Mouse (Mus musculus) midbrain, postnatal 0 days (tissue): ENCODE measurements around the gene Myof. TPM values are rescaled to one million over a fixed set of nuclear protein-coding genes. Genes with fewer than 3 reads are reported as not detected.

Source experiments
- ATAC-seq: fragments of 200-750 bp; cut with Nextera tagmentation; 2 replicates; pipeline ENCODE4 v1.8.0; 2017; ENCODE audit warnings: moderate number of reproducible peaks, mild to moderate bottlenecking, moderate TSS enrichment, moderate library complexity; ENCODE audit not compliant: low FRiP score
- DNase-seq: peaks from one replicate; pipeline ENCODE4 v3.0.0-alpha.2; 2015; ENCODE audit warnings: low spot score
- H3K27ac ChIP-seq: fragments of 300-500 bp; sonication (generic); 2 replicates; pipeline ENCODE4 v1.5.1; 2014; ENCODE audit warnings: low read depth, mild to moderate bottlenecking, low read length, mixed read lengths
- H3K27me3 ChIP-seq: fragments of 300-500 bp; sonication (generic); 2 replicates; pipeline ENCODE4 v1.6.1; 2014; ENCODE audit warnings: low read length, control low read depth, mixed read lengths; ENCODE audit not compliant: insufficient read depth
- H3K36me3 ChIP-seq: fragments of 300-500 bp; sonication (generic); 2 replicates; pipeline ENCODE4 v1.6.1; 2014; ENCODE audit warnings: low read length, control low read depth, mixed read lengths; ENCODE audit not compliant: insufficient read depth
- H3K4me1 ChIP-seq: fragments of 300-500 bp; sonication (generic); 2 replicates; pipeline ENCODE4 v1.6.1; 2014; ENCODE audit warnings: mild to moderate bottlenecking, control low read depth, antibody characterized with exemption, low read length, mixed read lengths; ENCODE audit not compliant: insufficient read depth
- H3K4me2 ChIP-seq: fragments of 300-500 bp; sonication (generic); 2 replicates; pipeline ENCODE4 v1.6.1; 2014; ENCODE audit warnings: low read depth, mild to moderate bottlenecking, low read length, mixed read lengths; ENCODE audit not compliant: poor library complexity, severe bottlenecking
- H3K4me3 ChIP-seq: fragments of 300-500 bp; sonication (generic); 2 replicates; pipeline ENCODE4 v1.5.1; 2014; ENCODE audit warnings: low read depth, mild to moderate bottlenecking, low read length, moderate library complexity
- H3K9ac ChIP-seq: fragments of 300-500 bp; sonication (generic); replicated peaks from 2 replicates; pipeline ENCODE4 v1.6.1; 2014; ENCODE audit warnings: mild to moderate bottlenecking, low read length, moderate library complexity, mixed read lengths; ENCODE audit not compliant: poor library complexity, severe bottlenecking
- H3K9me3 ChIP-seq: fragments of 300-500 bp; sonication (generic); 2 replicates; pipeline ENCODE4 v1.6.1; 2016; ENCODE audit warnings: low read length, control low read depth
- CTCF ChIP-seq: IDR thresholded peaks from 2 replicates; pipeline ENCODE4 v1.5.1; 2016; ENCODE audit warnings: antibody characterized with exemption, mild to moderate bottlenecking
- WGBS: fragments of 180-500 bp; shearing (Covaris S2); extraction: QIAGEN DNeasy Blood & Tissue Kit; methylation state at CpG from one replicate; pipeline ENCODE4 v1.1.7; 2014; 5-methylcytosine and 5-hydroxymethylcytosine counted together
- polyA plus RNA-seq: library from polyadenylated mRNA; unstranded; fragments of >200 nt; fragmentation: Nextera tagmentation; extraction: Ambion mirVana; gene quantifications from 2 replicates; pipeline ENCODE4 v1.2.1, GENCODE M21; 2015
- total RNA-seq: library from RNA; depleted of rRNA; stranded (reverse); fragments of >200 nt; gene quantifications from 2 replicates; pipeline ENCODE4 v1.2.3, GENCODE M21; 2014

Myof gene
- total and polyA plus RNA-seq, 2 experiments from 2014 or later = 2.1 to 5.4 TPM

DNA sequence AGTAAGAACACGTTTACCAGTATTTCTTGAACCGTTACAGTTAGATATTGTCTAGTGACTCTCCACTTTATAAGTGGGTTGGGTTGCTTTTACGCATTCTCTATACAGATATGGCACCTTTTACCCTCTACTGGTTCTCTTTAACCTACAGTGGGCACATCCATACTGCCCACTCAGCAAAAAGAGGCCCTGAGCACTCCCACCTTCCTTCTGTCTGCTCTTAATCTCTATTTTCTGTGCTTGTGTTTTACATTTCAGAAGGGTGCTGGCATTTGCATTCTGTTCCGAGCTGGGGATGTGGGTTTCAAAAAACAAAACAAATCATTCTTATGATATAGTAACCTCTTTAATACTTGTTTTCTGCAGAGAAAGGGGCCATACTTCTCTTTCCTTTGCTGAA, 72.8 kb downstream of the Myof start:
- Histone ChIP-seq H3K27me3 (no peaks in the 10 kb centered on the region), H3K4me3 (no peak overlapping the region), H3K4me1 (no peaks in the 10 kb centered on the region), H3K4me2 (no peak overlapping the region), H3K36me3 (no peaks in the 10 kb centered on the region), H3K9me3 (no peaks in the 10 kb centered on the region), H3K9ac (no peak overlapping the region), H3K27ac (no peak overlapping the region)
- ATAC-seq (no peak), DNase-seq (no peak)
- 89% methylated on average over 4 of the region's 4 CpGs for WGBS
- no peak for TF ChIP-seq CTCF

DNA sequence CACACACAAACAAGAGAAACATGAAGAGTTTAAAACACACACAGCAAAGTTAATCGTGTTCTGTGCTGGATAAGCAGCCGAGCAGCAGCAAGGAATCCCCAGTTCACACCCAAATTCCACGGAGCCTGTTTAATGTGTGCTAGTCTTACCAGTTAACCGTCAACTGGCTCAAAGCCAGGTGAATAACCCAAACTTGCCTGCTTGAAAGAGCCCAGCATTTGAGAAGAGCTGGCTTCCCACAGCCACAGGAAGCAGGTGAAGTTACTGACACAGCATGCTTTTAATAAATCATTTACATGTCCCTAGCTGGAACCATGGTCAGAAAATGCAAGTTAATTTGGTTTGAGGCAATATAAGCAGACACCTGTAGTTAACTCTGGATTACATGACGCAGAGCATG, 73.4 kb downstream of the Myof start:
- Histone ChIP-seq H3K4me2 (no peak overlapping the region), H3K4me1 (no peaks in the 10 kb centered on the region), H3K36me3 (no peaks in the 10 kb centered on the region), H3K9ac (no peak overlapping the region), H3K27me3 (no peaks in the 10 kb centered on the region), H3K27ac (no peak overlapping the region), H3K4me3 (no peak overlapping the region), H3K9me3 (no peaks in the 10 kb centered on the region)
- WGBS = 74% methylated on average over 5 of the region's 5 CpGs
- DNase-seq (no peak), ATAC-seq (no peak)
- no peak for TF ChIP-seq CTCF

DNA sequence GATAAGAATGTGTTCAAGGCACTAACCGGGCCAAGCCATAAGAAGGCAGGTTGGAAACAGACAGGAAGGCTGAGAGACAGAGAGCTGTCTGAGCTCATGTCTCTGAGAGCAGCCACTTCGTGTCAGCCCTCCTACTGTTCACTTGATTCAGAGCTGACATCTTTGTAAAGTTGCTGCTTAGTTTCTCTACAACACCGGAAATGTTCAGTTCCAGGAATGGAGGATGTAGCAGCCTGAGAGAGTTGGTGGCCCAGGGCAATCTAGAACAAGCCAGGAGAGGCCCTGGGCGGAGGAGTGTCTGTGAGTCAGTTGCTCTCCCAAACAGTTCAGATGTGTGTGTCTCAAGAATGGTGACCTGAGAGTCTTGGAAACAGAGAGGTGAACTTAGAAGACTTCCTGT, 77.5 kb downstream of the Myof start:
- no peak overlapping the region for H3K27ac ChIP-seq
- no peak overlapping the region for H3K9ac ChIP-seq
- DNase-seq = no peak
- no peaks in the 10 kb centered on the region for H3K4me1 ChIP-seq
- no peak for TF ChIP-seq CTCF
- H3K4me2 ChIP-seq = no peak overlapping the region
- H3K36me3 ChIP-seq = no peaks in the 10 kb centered on the region
- ATAC-seq = no peak
- no peaks in the 10 kb centered on the region for H3K27me3 ChIP-seq
- 73% methylated on average over 4 of the region's 4 CpGs for WGBS
- H3K4me3 ChIP-seq = no peak overlapping the region
- no peaks in the 10 kb centered on the region for H3K9me3 ChIP-seq

DNA sequence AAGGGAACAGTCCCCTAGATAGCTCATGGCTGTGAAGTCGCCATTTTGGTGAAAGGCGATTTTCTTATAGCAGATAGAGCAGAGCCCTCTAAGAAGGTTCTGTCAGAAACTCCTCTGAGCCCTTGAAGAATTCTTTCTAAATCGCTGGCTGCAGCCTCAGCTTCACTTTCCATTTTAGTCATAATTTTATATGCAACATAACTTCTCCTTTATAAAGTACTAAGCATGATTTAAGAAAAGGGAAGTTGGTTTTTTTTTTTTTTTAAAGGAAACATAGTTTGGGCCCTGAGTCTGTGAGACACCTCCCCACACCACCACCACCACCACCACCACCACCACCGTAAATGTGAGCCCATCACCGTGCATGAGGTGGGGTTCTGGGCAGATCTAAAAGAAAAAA, 80.0 kb downstream of the Myof start:
- Histone ChIP-seq H3K9me3 (no peaks in the 10 kb centered on the region), H3K27me3 (no peaks in the 10 kb centered on the region), H3K9ac (no peak overlapping the region), H3K27ac (no peak overlapping the region), H3K4me2 (no peak overlapping the region), H3K4me1 (no peaks in the 10 kb centered on the region), H3K36me3 (no peaks in the 10 kb centered on the region), H3K4me3 (no peak overlapping the region)
- ATAC-seq (no peak), DNase-seq (no peak)
- TF ChIP-seq CTCF = no peak
- 88% methylated on average over 5 of the region's 5 CpGs for WGBS

DNA sequence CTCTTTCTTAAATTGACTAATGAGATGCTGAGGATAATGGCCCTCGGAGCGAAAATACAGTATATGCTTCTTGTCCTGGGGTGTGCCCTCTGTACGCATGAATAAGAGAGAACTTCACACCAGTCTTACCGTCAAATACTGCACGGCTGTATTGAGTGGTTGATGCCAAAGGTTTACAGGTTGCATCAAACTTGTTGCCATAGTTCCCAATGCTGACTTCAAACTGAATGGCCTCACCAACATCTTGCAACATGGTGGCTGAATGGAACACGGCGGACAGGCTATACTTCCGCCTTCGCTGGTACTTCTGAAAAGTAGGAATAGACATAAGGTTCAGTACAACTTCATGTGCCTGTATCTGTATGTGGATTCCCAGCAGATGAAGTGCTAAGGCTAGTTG, 82.6 kb downstream of the Myof start:
- WGBS = 96% methylated on average over 9 of the region's 9 CpGs
- no peaks in the 10 kb centered on the region for H3K27me3 ChIP-seq
- H3K4me3 ChIP-seq = no peak overlapping the region
- ATAC-seq (no peak), DNase-seq (no peak)
- H3K4me1 ChIP-seq = no peaks in the 10 kb centered on the region
- no peaks in the 10 kb centered on the region for H3K9me3 ChIP-seq
- no peak overlapping the region for H3K27ac ChIP-seq
- no peak overlapping the region for H3K4me2 ChIP-seq
- no peaks in the 10 kb centered on the region for H3K36me3 ChIP-seq
- H3K9ac ChIP-seq = no peak overlapping the region
- no peak for TF ChIP-seq CTCF

DNA sequence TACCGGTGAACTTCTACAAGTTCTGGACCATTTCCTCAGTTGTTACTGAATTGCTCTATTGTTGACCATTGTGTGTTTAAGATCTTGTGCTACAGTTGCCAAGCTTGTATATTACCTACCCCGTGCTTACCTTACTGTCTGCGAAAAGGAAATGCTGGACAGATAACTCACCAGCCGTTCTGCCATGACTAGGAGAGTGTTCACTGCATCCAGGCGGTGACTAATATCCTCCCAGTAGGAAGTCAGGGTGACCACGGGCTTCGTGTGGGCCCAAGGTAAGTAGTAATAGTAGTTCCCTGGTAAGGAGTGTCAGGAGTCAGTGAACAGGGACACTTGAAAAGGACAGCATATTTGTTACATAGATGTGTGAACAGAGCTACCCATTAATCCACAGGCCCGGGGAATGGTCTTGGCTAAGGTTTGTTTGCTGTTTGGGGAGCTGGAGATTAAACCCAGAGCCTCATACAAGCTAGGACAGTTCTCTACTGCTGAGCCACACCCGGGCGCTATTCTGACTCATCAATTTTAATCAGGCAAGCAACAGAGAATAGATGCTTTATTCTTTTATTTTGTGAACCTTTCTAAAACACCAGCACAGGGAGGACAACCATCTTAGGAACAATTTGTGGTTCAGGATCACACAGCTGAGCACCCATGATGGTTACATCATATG, 83.7 kb downstream of the Myof start:
- TF ChIP-seq CTCF = no peak
- no peak overlapping the region for H3K27ac ChIP-seq
- no peak overlapping the region for H3K4me3 ChIP-seq
- no peaks in the 10 kb centered on the region for H3K27me3 ChIP-seq
- no peaks in the 10 kb centered on the region for H3K9me3 ChIP-seq
- no peaks in the 10 kb centered on the region for H3K4me1 ChIP-seq
- no peak for ATAC-seq
- H3K9ac ChIP-seq = no peak overlapping the region
- no peaks in the 10 kb centered on the region for H3K36me3 ChIP-seq
- DNase-seq = no peak
- whole genome bisulfite sequencing = 91% methylated on average over 10 of the region's 10 CpGs
- H3K4me2 ChIP-seq = no peak overlapping the region
